Mouse (Mus musculus): ENCODE results near the gene Srxn1.

DNA sequence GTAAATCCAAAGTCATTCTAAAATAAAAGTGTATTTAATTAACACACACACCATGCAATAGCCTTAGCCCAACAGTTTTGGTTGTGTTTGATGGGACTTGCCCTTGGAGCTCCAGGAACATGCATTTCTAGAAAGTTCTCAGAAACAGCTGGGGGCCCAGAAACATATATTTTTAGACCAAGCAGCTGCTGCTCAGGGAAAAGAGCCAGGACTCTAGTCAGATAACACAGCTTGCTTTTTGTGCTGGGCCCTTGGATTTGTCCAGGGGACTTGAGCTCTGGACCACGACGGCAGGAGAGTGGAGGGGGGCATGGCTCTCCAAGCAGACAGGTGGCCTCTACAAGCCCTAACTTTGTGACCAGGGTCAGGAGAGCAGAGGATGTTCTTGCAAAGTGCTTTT is 6.0 kb downstream of the Srxn1 start:
- TF ChIP-seq CTCF (IDR thresholded peaks at IDR 0.05) (no peak), POLR2A (IDR thresholded peaks at IDR 0.05; ENCODE audit: insufficient read depth, low read depth, low read length) (no peak), EP300 (IDR thresholded peaks at IDR 0.05; ENCODE audit: insufficient read depth, low read depth, low read length) (no peak)

All from heart, adult 2 months (tissue).